Mouse (Mus musculus): ENCODE results near the gene Tspan9.
A peak's percentile ranks its signal among the peaks of the same experiment; 100 is the strongest.

Tspan9 gene

DNA sequence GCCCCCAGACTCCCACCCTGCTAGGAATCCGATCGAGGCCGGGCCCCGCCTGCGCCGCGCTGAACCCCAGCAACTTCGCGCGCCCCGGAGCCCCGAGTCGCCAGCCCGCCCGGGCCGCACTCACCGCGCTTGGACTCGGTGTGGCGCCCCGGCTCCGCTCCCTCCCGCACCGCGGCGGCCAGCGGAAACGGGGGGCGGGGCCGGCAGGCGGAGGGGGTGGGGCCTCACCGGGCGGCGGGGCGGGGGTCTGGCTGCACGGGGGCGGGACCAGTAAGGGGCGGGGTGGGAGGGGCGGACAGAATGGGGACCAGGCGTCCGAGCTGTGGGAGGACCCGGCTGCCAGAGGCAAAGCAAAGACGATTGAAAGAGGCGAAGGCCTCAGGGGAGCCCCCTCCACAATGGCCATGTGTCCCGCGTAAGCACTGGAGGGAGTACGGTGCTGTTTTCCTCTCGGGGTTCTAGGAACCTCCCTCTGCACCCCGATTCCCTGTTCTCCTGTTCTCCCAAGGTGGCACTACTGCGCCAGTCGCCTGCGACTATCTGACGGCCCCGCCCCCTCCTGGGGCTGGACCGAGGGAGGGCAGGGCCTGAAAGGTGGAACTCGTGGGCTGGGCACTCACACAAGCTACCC lies at the start of gene Tspan9:
Gene Tspan9 (minus strand): TSS at position 205 of the 631 bp plus-strand sequence.
- peak; percentile 55 for DNase-seq (ENCODE audit: low read depth, low spot score)

GRCm38 (mm10) chr6:128183521-128183920 lies 40.1 kb upstream of the Tspan9 start:
- no peak for DNase-seq (ENCODE audit: low read depth, low spot score)

- DNase-seq (ENCODE audit: low read depth, low spot score): no peak
These were observed 37.8 kb upstream of the Tspan9 start for GRCm38 (mm10) chr6:128181176-128181575.

- DNase-seq (ENCODE audit: low read depth, low spot score): no peak
These were observed 36.3 kb upstream of the Tspan9 start for GRCm38 (mm10) chr6:128179651-128180050.

GRCm38 (mm10) chr6:128179247-128179646 lies 35.9 kb upstream of the Tspan9 start:
- no peak for DNase-seq (ENCODE audit: low read depth, low spot score)

DNA sequence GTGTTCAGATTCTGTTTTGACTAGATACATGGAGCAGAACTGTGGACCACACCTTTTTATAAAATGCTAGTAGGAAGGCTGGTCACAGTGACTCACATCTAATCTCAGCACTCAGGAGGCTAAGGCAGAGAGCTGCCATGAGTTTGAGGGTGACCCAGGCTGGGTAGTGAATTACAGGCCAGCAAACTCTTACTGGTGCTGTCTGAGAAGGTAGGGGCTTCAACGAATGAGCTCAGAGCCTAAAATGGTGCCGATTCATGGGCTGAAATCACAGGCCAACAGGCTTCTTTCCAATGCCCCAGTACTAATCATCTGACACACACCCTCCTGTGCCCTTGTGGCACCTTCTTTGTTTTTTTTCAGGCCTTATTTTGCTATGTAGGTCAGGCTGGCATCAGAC lies 35.3 kb upstream of the Tspan9 start:
- DNase-seq (ENCODE audit: low read depth, low spot score): no peak

DNA sequence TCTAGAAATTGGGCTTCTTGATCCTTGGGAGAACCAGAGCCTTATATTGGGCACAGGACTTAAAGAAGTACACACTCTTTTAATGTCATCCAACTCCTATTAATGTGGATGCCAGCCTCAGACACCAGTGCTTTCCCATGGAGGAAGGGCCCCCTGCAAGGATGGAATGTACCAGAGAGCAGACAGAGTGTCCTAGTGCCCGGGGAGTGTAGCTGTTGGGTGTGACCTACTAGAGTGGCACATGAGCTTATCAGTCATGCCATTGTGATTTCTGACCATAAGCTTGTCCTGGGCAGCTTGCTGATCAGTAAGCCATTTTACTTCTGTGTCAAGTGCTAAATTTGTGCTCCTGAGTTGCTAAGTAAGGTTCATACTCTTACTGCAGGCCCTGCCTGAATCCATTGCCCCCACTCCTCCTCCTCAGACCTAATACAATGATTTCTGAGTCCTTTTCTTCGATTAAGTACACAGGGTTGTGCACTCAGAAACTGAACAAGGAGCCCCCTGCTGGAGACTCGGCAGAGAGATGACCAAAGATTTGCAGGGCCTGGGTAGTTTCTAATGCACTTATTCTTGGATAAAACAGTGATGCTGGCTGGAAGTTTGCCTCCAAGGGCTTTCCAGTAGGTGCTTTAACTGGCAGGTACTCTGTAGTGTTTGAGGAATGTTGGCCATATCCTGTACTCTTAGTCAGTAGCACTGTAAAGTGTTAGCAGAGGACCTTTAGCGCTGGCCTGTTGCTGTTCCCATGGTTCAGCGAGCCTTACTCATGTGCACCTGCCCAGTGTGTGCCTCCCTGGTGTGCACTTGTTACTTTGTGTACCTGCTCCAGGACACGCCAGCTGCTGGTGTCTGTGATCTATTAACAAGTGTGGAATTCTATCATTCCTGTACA lies 25.6 kb upstream of the Tspan9 start:
- no peak for DNase-seq (ENCODE audit: low read depth, low spot score)

- DNase-seq (ENCODE audit: low read depth, low spot score): no peak
These were observed 22.2 kb upstream of the Tspan9 start for GRCm38 (mm10) chr6:128165564-128165963.

- DNase-seq (ENCODE audit: low read depth, low spot score): no peak
These were observed 21.2 kb upstream of the Tspan9 start for GRCm38 (mm10) chr6:128164632-128165031.

GRCm38 (mm10) chr6:128159092-128159491 lies 15.7 kb upstream of the Tspan9 start:
- DNase-seq (ENCODE audit: low read depth, low spot score): no peak

GRCm38 (mm10) chr6:128158031-128158430 lies 14.6 kb upstream of the Tspan9 start:
- DNase-seq (ENCODE audit: low read depth, low spot score): no peak

DNA sequence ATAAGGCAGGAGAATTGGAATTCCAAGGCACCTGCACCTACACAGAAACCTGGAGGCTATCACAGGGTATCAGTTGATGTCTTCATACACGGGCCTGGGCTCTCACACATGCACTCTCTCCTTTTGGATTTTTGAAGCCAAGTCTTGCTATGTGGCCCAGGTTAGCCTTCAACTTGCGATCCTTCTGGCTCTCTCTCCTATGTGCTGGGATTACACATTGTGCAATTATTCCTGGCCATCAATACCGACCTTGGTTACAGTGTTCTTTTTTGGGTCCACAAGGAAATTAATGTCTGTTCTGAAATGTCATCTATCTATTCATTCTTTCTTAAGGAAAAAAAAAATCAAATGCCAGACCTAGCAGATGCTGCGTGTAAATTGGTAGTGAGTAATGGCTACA lies 13.1 kb upstream of the Tspan9 start:
- DNase-seq (ENCODE audit: low read depth, low spot score): no peak

DNA sequence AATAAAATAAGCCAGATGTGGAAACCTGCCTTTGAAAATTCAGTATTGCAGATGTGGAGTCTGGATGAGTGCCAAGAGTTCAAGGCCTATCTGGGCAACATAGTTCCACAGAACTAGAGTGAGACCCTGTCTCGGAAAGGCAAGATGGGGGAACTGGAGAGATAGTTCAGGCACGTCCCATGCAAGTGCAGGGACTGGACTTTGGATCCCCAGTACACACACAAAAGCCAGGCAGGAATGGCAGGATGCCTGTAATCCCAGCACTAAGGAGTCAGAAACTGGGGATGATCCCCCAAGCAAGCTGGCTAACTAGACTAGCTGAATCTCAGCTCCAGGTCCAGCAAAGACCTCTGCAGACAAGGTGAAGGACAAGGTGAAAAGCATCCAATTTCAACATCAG lies 12.5 kb upstream of the Tspan9 start:
- DNase-seq (ENCODE audit: low read depth, low spot score): no peak

- no peak for DNase-seq (ENCODE audit: low read depth, low spot score)
These were observed 2.4 kb upstream of the Tspan9 start for GRCm38 (mm10) chr6:128145765-128146164.

- peak; percentile 49 for DNase-seq (ENCODE audit: low read depth, low spot score)
These were observed 770 bp downstream of the Tspan9 start for GRCm38 (mm10) chr6:128142369-128143278.

GRCm38 (mm10) chr6:128140724-128141123 lies 2.7 kb downstream of the Tspan9 start:
- no peak for DNase-seq (ENCODE audit: low read depth, low spot score)

DNA sequence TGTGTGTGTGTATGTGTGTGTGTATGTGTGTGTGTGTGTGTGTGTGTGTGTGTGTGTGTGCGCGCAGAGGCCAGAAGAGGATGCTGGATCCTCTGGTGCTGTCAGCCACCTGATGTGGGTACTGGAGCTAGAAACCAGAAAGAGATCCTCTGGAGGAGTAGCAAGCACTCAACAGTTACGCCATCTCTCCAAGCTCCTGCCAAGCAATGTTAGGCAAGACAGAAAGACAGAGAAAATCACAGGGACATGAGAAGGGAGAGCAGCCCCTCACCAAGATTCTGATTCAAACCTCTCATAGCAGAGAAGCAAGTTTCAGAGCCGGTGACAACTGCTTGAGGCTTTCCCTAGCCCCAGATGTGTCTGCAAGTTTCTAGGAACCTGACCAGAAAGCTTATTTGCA lies 5.5 kb downstream of the Tspan9 start:
- no peak for DNase-seq (ENCODE audit: low read depth, low spot score)

DNA sequence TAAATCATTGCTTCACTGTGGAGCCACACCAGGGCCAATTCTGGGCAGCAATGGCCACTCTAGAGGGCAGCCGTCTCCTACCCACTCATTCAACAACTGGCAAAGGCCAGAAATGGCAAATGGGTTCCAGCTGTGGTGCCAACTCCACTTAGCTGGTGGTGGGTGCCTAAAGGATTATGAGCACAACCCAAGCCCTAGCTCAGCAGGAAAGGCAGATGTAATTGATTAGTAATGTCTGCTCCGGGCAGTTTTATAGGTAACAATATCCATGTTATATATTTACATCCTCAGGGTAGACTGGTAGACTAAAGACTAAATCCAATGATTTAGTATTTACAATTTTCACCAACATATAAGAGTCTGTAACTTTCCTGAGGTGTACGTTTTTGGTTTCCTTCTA lies 6.7 kb downstream of the Tspan9 start:
- DNase-seq (ENCODE audit: low read depth, low spot score): no peak

DNA sequence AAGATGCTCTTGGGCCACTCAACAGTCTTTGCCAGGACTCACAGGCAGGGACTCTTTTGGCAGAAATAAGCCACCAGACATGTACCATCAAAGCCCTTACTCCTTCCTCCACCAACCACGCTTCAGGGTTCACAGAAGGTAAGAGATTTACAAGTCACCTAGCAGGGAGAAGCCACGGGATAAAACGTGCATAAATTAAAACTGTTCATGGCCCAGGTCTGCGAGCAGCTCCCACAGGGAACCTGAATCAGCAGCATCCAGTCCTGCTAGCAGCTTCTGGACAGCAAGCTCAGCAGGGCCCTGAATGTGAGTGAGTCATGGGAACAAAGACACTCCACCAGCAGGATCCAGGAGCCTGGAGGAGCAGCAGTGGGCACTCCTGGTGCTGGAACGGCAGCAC lies 7.9 kb downstream of the Tspan9 start:
- no peak for DNase-seq (ENCODE audit: low read depth, low spot score)

- no peak for DNase-seq (ENCODE audit: low read depth, low spot score)
These were observed 8.4 kb downstream of the Tspan9 start for GRCm38 (mm10) chr6:128135006-128135405.

DNA sequence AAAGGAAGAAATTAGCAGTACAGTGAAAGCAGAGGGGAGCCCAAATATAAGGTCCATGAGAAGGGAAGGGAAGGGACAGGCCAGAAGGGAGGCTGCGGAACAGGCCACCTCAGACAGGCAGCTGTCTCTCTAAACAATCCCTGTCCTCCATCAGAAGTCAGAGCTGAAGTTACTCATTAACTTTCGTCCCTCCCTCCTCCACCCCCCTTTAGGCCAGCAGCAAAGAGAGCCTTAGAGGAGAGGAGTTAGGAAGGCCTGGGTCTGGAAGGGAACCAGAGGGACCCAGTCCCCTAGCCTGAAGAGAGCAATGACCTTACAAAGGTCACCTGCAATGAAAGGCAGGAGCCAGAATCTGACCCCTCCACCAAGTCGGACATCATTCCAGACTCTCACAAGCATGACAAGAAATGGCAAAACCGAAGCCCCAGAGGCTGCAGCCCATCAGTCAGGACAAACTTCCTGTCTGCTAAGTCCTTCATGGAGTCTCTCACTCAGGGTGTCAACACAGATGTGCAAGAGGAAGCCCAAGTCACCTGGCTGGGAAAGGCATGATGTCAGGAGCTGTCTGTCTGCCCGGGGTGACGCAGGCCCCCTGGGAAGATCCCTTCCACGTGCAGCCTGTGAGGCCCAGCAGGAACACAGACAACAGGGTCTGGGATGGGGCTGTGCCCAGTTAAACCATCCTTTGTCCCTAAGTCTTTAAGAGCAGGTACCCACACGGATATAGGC lies 9.0 kb downstream of the Tspan9 start:
- no peak for DNase-seq (ENCODE audit: low read depth, low spot score)
